Mouse (Mus musculus) intestine, embryonic 15.5 days (tissue): ENCODE results near the gene Fto. TPM values are rescaled to one million over a fixed set of nuclear protein-coding genes. Genes with fewer than 3 reads are reported as not detected.

ENCODE experiments used
- ATAC-seq: fragments of 200-750 bp; cut with Nextera tagmentation; 2 replicates; pipeline ENCODE4 v1.8.0; 2017; ENCODE audit warnings: moderate TSS enrichment, moderate library complexity
- H3K27ac ChIP-seq: fragments of 300-500 bp; sonication (generic); 2 replicates; pipeline ENCODE4 v1.5.1; 2015; ENCODE audit warnings: mild to moderate bottlenecking, inconsistent platforms
- H3K27me3 ChIP-seq: fragments of 300-500 bp; sonication (generic); replicated peaks from 2 replicates; pipeline ENCODE4 v1.6.1; 2015; ENCODE audit warnings: inconsistent platforms
- H3K36me3 ChIP-seq: fragments of 300-500 bp; sonication (generic); 2 replicates; pipeline ENCODE4 v1.6.1; 2015; ENCODE audit warnings: inconsistent platforms
- H3K4me1 ChIP-seq: fragments of 300-500 bp; sonication (generic); replicated peaks from 2 replicates; pipeline ENCODE4 v1.6.1; 2015; ENCODE audit warnings: inconsistent platforms
- H3K4me2 ChIP-seq: fragments of 300-500 bp; sonication (generic); replicated peaks from 2 replicates; pipeline ENCODE4 v1.6.1; 2015; ENCODE audit warnings: mild to moderate bottlenecking, inconsistent platforms
- H3K4me3 ChIP-seq: fragments of 300-500 bp; sonication (generic); replicated peaks from 2 replicates; pipeline ENCODE4 v1.5.1; 2015; ENCODE audit warnings: inconsistent platforms
- H3K9ac ChIP-seq: fragments of 300-500 bp; sonication (generic); 2 replicates; pipeline ENCODE4 v1.6.1; 2015; ENCODE audit warnings: inconsistent platforms
- H3K9me3 ChIP-seq: fragments of 300-500 bp; sonication (generic); 2 replicates; pipeline ENCODE4 v1.6.1; 2016; ENCODE audit warnings: inconsistent platforms
- WGBS: fragments of 180-500 bp; shearing (Covaris S2); methylation state at CpG from one replicate; pipeline ENCODE4 v1.1.7; 2015; 5-methylcytosine and 5-hydroxymethylcytosine counted together
- polyA plus RNA-seq: library from polyadenylated mRNA; unstranded; fragments of >200 nt; fragmentation: Nextera tagmentation; extraction: Ambion mirVana; gene quantifications from 2 replicates; pipeline ENCODE4 v1.2.1, GENCODE M21; 2015

Gene Fto
- polyA plus RNA-seq, 1 experiment from 2014 or later: 59.7 TPM

- Histone ChIP-seq H3K27ac (no peak overlapping the region), H3K4me3 (peak overlapping the region; percentile 31; the same call in 1 of the 2 replicates), H3K4me2 (peak overlapping the region; percentile 68), H3K9ac (no peak overlapping the region), H3K36me3 (no peaks in the 10 kb centered on the region), H3K9me3 (no peaks in the 10 kb centered on the region), H3K4me1 (peaks cover 17% of the 10 kb centered on the region; the same call in 1 of the 2 replicates), H3K27me3 (peaks cover 16% of the 10 kb centered on the region; the same call in 1 of the 2 replicates)
- WGBS: 17% methylated on average over 12 of the region's 12 CpGs
- 0 out of 2 replicates have a peak, but pooled peaks have one; percentile 25 for ATAC-seq
Observed at GRCm38 (mm10) chr8:91713677-91714312, 400.5 kb downstream of the Fto start.

- Histone ChIP-seq H3K9ac (no peak overlapping the region), H3K4me3 (no peak overlapping the region), H3K36me3 (no peaks in the 10 kb centered on the region), H3K27me3 (peaks cover 16% of the 10 kb centered on the region; the same call in 1 of the 2 replicates), H3K27ac (no peak overlapping the region), H3K4me2 (no peak overlapping the region), H3K4me1 (peaks cover 15% of the 10 kb centered on the region; the same call in 1 of the 2 replicates), H3K9me3 (no peaks in the 10 kb centered on the region)
- 68% methylated on average over 7 of the region's 7 CpGs for WGBS
- peak; percentile 24; the same call in 1 of the 2 replicates for ATAC-seq
Observed at GRCm38 (mm10) chr8:91714733-91715132, 401.4 kb downstream of the Fto start.

GRCm38 (mm10) chr8:91715387-91716085 is 402.2 kb downstream of the Fto start:
- Histone ChIP-seq H3K36me3 (no peaks in the 10 kb centered on the region), H3K27me3 (peaks cover 11% of the 10 kb centered on the region; the same call in 1 of the 2 replicates), H3K27ac (no peak overlapping the region), H3K4me1 (peaks cover 12% of the 10 kb centered on the region; the same call in 1 of the 2 replicates), H3K9ac (no peak overlapping the region), H3K9me3 (no peaks in the 10 kb centered on the region), H3K4me3 (no peak overlapping the region), H3K4me2 (no peak overlapping the region)
- WGBS: 26% methylated on average over 8 of the region's 8 CpGs
- peak; percentile 61 for ATAC-seq

Other genes with a start within 250 kb of the Fto start
- gene Rbl2, start 243.5 kb upstream of the Fto start, polyA plus RNA-seq: 12.9 and 13.6 TPM in 2 replicates
- 43.0 and 44.9 TPM in 2 replicates for gene Aktip, start 113.5 kb upstream of the Fto start, polyA plus RNA-seq
- gene Rpgrip1l, start 263 bp upstream of the Fto start, polyA plus RNA-seq: 6.2 and 9.3 TPM in 2 replicates